Mouse (Mus musculus) lung, adult 2 months (tissue): Measurements from ENCODE around the gene Gtf2e1. TPM values are rescaled to one million over a fixed set of nuclear protein-coding genes. Genes with fewer than 3 reads are reported as not detected.
A peak's percentile ranks its signal among the peaks of the same experiment; 100 is the strongest.

Experiments
- DNase-seq: peaks from one replicate; pipeline ENCODE4 v3.0.0; 2022
- H3K4me1 ChIP-seq: fragments of 200-500 bp; 2 replicates; pipeline ENCODE4 v1.6.1; 2011; ENCODE audit warnings: low read length; ENCODE audit not compliant: control insufficient read depth, insufficient read depth
- H3K4me3 ChIP-seq: fragments of 200-500 bp; replicated peaks from 2 replicates; pipeline ENCODE3; 2011; ENCODE audit warnings: low read depth, mild to moderate bottlenecking, control low read depth, low read length; ENCODE audit errors: extremely low read depth
- CTCF ChIP-seq: fragments of 200-500 bp; IDR thresholded peaks from 2 replicates; pipeline ENCODE4 v1.5.1; 2011; ENCODE audit warnings: mild to moderate bottlenecking, low read length, control low read depth; ENCODE audit not compliant: insufficient read depth
- POLR2A ChIP-seq: fragments of 200-500 bp; IDR thresholded peaks from 2 replicates; pipeline ENCODE4 v1.6.1; 2011; ENCODE audit warnings: low read depth, mild to moderate bottlenecking, control low read depth, low read length, borderline replicate concordance; ENCODE audit errors: extremely low read depth
- WGBS: fragments of 180-500 bp; shearing (Covaris S2); methylation state at CpG from one replicate; pipeline ENCODE4 v1.1.7; 2018; 5-methylcytosine and 5-hydroxymethylcytosine counted together
- polyA plus RNA-seq: library from polyadenylated mRNA; depleted of rRNA; stranded (reverse); fragments of >200 nt; gene quantifications from 2 replicates; pipeline ENCODE4 v1.2.3, GENCODE M21; 2012

Gene Gtf2e1
- polyA plus RNA-seq, 1 experiment, result 5.0 TPM

DNA sequence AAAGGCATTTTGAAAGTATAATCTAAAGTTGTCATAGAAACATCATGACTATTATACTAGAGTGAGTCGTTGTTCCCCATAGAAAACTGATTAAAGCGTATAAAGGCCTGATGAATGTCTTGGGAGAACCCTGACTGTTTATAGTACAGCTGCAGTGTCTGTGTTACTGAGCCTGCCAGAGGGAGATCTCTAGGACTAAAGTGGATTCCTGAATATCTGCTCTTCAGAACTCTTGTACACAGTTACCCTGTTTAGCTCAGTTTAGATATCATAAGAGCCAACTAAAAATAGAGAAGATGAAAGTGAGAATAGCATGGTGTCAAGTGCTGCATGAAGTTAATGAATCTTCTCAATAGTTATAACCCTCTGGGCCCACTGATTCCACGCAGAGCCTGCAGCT, 10.7 kb upstream of the Gtf2e1 start:
- Histone ChIP-seq H3K4me3 (no peak overlapping the region), H3K4me1 (no peaks in the 10 kb centered on the region)
- TF ChIP-seq POLR2A, result no peak
- DNase-seq, result no peak
- WGBS, result 69% methylated on average over 3 of the region's 3 CpGs

DNA sequence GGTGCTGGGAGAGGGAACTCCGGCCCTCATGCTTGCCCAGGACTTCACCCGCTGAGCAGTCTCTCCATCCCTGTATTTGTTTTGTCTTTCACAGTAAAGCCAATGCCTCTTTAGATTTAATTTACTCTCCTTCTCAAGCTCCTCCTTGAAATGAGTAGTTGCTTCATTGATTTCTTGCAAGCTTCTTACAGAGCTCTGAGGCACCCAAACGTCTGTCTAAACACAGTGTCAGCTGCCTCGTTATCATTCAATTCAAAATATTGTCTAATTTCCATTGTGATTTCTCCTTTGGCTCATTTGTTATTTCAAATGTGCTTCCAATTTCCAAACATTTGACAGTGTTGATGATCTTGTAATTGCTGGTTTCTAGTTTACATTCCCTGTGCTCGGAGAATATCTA, 6.7 kb upstream of the Gtf2e1 start:
- H3K4me1 ChIP-seq, result no peaks in the 10 kb centered on the region
- 69% methylated on average over 5 of the region's 5 CpGs for WGBS
- no peak for DNase-seq
- H3K4me3 ChIP-seq, result no peak overlapping the region
- TF ChIP-seq CTCF, result no peak
- TF ChIP-seq POLR2A, result no peak

DNA sequence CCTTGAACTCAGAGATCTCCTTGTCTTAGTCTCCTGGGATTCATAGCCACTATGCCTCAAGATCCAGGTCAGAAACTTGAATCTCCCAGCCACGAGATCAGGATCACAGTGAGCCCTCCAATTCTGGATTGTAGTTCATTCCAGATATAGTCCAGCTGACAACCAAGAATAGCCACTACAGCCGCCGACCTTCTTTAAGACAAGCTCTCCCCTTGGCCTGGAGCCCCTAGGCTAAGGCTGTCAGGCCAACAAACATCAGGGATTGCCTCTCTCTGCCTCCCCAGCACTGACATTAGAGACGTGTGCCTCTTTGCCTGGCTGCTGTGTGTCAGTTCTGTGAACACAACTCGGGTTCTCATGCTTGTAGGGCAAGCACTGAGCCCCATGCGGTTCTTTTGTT, 1.2 kb upstream of the Gtf2e1 start:
- no peaks in the 10 kb centered on the region for H3K4me1 ChIP-seq
- 76% methylated on average over 6 of the region's 6 CpGs for WGBS
- TF ChIP-seq CTCF, result no peak
- TF ChIP-seq POLR2A, result no peak
- no peak for DNase-seq
- no peak overlapping the region for H3K4me3 ChIP-seq

DNA sequence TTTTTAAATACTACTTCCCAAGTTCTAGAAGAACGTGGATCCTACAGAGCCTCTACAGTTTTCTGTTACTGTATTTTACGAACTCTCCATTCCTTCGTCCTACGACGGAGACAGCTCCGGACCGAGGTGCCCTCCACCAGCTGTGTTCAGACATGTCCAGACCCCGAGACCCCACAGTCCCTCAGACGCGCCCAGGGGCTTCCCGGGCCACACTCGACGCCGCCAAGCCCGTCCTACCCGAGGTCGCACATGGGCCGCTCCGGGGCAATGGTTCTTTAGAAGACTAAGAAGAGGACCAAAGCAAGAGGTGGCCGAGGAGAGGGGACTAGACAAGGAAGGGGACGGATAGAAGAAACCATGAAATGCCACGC, 364 bp downstream of the Gtf2e1 start:
- Histone ChIP-seq H3K4me3 (peak overlapping the region; percentile 77), H3K4me1 (no peaks in the 10 kb centered on the region)
- TF ChIP-seq CTCF (no peak), POLR2A (no peak)
- no peak for DNase-seq
- WGBS, result under 1% methylated on average over 22 of the region's 22 CpGs

DNA sequence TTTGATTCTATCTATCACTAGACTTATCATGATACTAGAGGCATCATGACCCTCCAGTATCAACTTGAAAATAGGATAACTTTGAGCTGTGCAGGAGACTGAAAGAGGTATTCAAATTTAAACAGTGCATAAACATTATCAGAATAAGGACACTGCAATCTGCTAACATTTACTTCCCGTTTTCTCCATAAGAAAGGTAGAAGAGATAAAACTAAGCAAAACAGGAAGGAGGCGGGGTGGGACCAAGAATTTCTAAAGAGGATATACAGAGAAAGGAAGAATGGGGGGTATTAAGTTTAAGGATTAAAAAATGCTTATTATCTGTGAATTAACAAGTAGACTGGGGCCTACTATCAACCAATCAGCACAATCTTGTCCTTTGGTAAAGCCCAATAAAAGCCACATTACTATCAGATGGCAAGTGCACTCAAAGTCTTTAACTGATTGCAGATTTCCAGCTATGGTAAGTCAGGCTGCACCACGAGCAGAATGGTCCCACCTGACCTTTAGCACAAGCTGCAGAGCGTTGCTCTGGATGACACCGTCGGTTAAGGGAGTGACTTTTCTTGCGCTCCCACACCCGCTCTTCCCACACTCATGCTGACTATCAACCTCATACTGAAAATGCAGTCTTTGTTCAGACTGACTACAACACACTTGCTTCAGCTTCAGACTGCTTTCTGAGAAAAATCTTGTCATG, 6.1 kb downstream of the Gtf2e1 start:
- WGBS, result 79% methylated on average over 8 of the region's 8 CpGs
- TF ChIP-seq POLR2A, result no peak
- no peak for TF ChIP-seq CTCF
- DNase-seq, result no peak
- peaks cover 2% of the 10 kb centered on the region; the same call in 1 of the 2 replicates for H3K4me1 ChIP-seq
- no peak overlapping the region for H3K4me3 ChIP-seq

DNA sequence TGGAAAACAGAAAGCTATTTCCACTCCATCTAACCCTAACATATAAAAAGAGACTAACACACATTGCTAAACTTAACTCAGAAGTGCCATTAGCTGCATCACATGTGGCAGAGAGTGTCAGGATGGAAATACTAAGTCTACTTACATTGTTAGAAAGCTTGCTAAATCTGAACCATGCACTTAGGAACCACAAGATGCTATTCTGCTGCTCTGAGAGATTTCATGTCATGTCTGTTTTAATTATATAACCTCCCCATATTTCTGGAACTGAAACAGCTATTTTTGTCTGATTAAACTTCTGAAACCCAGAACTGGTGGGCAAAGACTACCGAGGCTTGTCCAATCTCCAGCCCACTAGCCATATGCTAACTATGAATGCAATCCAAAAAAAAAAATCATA, 7.5 kb downstream of the Gtf2e1 start:
- no peak for DNase-seq
- H3K4me3 ChIP-seq, result no peak overlapping the region
- 82% methylated on average over 1 of the region's 1 CpGs for WGBS
- no peak for TF ChIP-seq CTCF
- TF ChIP-seq POLR2A, result no peak
- peaks cover 2% of the 10 kb centered on the region; the same call in 1 of the 2 replicates for H3K4me1 ChIP-seq

DNA sequence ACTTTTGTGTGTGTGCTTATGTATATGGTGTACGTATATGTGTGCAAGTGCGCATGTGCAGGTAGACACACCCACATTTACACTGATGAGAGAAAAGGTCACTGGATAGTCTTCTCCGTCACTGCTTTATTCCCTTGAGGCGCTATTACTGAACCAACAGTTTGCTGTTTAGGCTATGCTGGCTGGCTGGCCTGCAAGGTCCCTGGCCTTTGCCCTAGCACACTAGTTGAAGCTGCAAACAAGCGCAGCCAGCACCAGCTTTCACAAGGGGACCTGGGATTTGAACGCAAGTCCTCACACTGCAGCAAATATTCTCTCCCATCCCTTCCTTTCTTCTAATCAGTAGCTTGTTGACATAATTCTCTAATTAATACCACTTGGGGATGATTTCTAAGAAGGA, 9.4 kb downstream of the Gtf2e1 start:
- Histone ChIP-seq H3K4me1 (peaks cover 2% of the 10 kb centered on the region; the same call in 1 of the 2 replicates), H3K4me3 (no peak overlapping the region)
- 85% methylated on average over 6 of the region's 6 CpGs for WGBS
- no peak for DNase-seq
- TF ChIP-seq CTCF (no peak), POLR2A (no peak)

DNA sequence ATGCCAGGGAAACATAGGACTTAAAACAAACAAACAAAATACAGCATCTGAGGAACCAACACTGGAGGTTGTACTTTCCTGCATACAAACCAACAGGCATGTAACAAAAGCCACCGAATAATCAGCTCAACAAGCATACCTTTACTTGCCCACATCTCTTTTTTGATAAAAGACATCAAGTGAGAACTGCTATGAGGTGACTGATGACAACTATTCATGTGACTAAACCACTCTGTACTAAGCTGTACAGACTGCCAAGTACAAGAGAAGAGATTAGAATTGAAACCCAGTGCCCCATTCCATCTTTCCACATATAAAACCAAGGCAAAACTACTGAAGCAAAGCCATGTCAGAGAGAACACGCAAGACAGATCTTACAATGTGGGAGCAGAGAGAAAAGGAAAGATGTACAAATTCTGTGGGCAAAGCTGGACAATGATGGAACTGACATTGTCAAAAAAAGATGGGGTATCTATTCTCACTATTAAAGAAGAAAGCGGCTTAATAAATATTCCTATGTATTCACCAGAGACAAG, 12.8 kb downstream of the Gtf2e1 start:
- no peak for DNase-seq
- Histone ChIP-seq H3K4me3 (no peak overlapping the region), H3K4me1 (no peaks in the 10 kb centered on the region)
- 88% methylated on average over 3 of the region's 3 CpGs for WGBS
- TF ChIP-seq POLR2A (no peak), CTCF (no peak)

DNA sequence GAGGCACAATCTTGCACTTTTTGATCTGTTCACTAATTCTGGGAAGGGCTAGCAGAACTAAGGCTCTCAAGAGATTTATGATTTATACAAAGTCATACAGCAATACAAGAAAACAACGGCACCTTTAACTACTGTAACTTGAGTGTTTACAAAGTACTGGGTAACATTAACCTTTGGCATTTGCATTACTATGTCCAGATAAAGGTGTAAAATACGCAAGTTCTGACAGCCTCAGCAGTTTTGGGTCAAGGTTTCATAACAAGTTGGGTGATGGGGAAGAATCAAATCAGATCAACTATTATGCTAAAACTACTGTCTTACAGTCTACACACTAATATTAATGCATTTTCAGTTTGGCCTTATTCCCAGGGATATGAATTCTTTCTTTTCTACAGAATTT, 14.5 kb downstream of the Gtf2e1 start:
- DNase-seq, result no peak
- TF ChIP-seq POLR2A (no peak), CTCF (no peak)
- WGBS, result 72% methylated on average over 2 of the region's 2 CpGs
- Histone ChIP-seq H3K4me1 (no peaks in the 10 kb centered on the region), H3K4me3 (no peak overlapping the region)

DNA sequence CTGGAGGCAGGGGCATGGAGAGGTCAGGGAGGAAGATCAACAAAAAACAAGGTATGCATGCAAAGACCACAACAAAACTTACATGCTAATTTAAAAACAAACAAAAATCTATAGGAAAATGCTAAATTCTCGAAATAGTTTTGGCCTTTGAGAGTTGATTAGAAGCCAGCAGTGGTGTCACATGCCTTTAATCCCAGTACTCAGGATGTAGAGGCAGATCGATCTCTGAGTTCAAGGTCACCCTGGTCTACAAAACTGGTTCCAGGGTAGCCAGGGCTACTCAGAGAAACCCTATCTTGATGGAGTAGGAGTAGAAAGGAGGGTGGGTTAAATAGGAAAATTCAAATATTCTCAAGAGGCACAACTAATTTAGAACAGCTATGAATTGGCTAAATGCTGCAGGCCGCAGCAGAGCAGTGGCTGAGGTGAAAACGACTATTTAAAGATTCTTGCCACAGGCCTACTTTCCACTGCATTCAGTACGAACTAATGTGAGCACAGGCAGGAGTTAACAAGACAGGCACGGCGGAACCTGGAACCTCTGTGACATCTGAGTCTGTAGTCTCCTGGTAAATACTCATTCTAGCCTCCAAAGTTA, 17.4 kb downstream of the Gtf2e1 start:
- DNase-seq, result no peak
- WGBS, result 94% methylated on average over 7 of the region's 7 CpGs
- no peak overlapping the region for H3K4me3 ChIP-seq
- H3K4me1 ChIP-seq, result no peaks in the 10 kb centered on the region
- TF ChIP-seq POLR2A, result no peak
- no peak for TF ChIP-seq CTCF

DNA sequence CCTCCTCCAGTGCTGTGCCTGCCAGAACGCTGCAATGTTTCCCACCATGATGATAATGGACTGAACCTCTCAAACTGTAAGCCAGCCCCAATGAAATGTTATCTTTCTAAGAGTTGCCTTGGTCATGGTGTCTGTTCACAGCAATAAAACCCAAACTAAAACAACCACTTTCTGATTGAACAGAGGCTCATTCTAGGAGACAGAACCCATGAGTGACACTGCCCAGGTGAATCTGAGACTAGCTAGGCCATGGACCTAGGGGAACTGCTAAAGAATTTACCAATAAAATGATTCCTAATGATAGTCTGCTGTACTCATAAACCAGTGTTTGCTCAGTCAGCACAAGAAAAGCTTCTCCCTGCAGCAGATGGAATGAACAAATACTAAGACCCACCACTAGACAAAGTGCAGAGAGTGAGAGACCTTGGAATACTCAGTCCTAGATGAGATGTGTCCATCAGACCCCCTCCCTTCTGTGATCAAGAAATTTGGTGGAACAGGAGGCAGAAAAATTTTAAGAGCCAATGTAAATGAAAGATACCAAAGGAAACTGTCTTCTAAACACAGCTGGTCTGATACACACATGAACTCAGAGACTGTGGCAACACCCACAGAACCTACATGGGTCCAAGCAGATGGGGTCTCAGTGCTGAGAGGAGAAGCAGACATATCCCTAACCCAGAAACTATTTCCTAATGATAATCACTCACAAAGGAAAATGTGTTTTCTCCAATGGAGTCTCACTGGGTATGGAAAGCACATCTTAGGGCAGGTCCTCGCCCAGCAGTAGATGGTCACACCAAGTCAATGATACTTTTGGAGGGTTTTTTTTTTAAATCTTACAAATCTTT, 19.2 kb downstream of the Gtf2e1 start:
- DNase-seq, result no peak
- Histone ChIP-seq H3K4me3 (no peak overlapping the region), H3K4me1 (no peaks in the 10 kb centered on the region)
- TF ChIP-seq POLR2A (no peak), CTCF (no peak)
- 93% methylated on average over 2 of the region's 2 CpGs for WGBS
